Mouse (Mus musculus): ENCODE measurements around the gene Adam19. TPM values are rescaled to one million over a fixed set of nuclear protein-coding genes. Genes with fewer than 3 reads are reported as not detected.

The Adam19 gene
- polyA plus RNA-seq, 1 experiment from 2014 or later = 4.3 TPM

DNA sequence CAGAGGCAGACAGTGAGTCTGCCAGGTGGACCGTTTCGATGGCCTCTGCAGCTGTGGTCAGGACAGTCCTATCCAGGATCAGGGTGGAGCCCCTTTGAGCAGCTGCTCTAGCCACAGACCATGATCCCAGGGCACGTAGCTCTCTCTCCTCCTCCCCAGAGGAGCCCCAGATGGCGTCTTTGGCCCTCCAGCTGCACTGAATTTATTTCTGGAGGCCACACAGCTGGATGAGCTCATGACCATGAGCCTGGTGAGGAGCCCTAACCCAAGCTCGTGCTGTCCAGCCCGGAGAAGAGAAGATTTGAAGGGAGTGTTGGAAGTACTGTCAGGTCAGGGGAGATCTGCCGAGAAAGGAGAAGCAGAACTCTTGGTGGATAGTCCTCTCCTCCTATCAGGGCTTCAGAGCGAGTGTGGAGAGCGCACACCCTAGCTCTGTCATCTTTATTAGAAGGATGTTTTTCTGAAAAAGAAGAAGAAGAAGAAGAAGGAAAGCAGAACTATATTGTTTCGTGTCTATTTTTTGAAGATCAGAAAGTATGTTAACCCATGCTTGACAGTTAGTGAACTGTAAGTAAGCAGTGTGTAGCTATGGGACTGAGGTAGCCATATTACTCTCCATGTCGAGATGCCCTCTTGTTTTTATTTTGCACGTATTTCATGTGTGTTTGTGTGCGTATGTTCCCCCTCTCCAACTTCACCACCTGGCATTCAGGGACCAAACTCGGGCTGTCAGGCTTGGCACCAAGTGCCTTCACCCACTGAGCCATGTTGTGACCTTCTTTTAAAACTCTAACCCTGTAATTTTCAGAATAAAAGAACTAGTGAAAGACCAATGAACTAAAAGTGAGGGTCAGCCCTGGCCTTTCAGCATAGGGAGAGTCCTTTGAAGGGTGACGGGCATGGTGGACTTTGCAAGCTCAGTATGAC, 72.1 kb downstream of the Adam19 start:
- TF ChIP-seq EP300 (optimal IDR thresholded peaks at IDR 0.05) (no peak), CTCF (IDR thresholded peaks at IDR 0.05; ENCODE audit: low read depth) (no peak)
- peak overlapping the region; percentile 45 for H3K27ac ChIP-seq (replicated peaks)
- no peak overlapping the region for H3K9ac ChIP-seq (ENCODE audit: low read length)
- H3K4me2 ChIP-seq (replicated peaks; ENCODE audit: low read depth) = no peak overlapping the region
- H3K9me3 ChIP-seq (ENCODE audit: control insufficient read depth, low read length) = no peaks in the 10 kb centered on the region
- WGBS = 66% methylated on average over 15 of the region's 15 CpGs
- H3K4me3 ChIP-seq (ENCODE audit: low read depth, low read length) = no peak overlapping the region
- peaks cover 3% of the 10 kb centered on the region; the same call in 1 of the 2 replicates for H3K36me3 ChIP-seq (ENCODE audit: control insufficient read depth, insufficient read depth, low read length)
- ATAC-seq (ENCODE audit: low FRiP score, low TSS enrichment) = peak; percentile 82
- H3K27me3 ChIP-seq (ENCODE audit: control insufficient read depth, insufficient read depth, low read length) = no peaks in the 10 kb centered on the region
- DNase-seq (ENCODE audit: low spot score) = no peak
- no peaks in the 10 kb centered on the region for H3K4me1 ChIP-seq (replicated peaks; ENCODE audit: control insufficient read depth, insufficient read depth)

GRCm38 (mm10) chr11:46128548-46128945, 72.8 kb downstream of the Adam19 start:
- Histone ChIP-seq H3K27ac (replicated peaks) (no peak overlapping the region), H3K4me2 (replicated peaks; ENCODE audit: low read depth) (no peak overlapping the region), H3K36me3 (ENCODE audit: control insufficient read depth, insufficient read depth, low read length) (peaks cover 3% of the 10 kb centered on the region; the same call in 1 of the 2 replicates), H3K9ac (ENCODE audit: low read length) (no peak overlapping the region), H3K4me3 (ENCODE audit: low read depth, low read length) (no peak overlapping the region), H3K4me1 (replicated peaks; ENCODE audit: control insufficient read depth, insufficient read depth) (no peaks in the 10 kb centered on the region), H3K27me3 (ENCODE audit: control insufficient read depth, insufficient read depth, low read length) (no peaks in the 10 kb centered on the region), H3K9me3 (ENCODE audit: control insufficient read depth, low read length) (no peaks in the 10 kb centered on the region)
- DNase-seq (ENCODE audit: low spot score) (peak; percentile 57), ATAC-seq (ENCODE audit: low FRiP score, low TSS enrichment) (no peak)
- TF ChIP-seq CTCF (IDR thresholded peaks at IDR 0.05; ENCODE audit: low read depth) = peak; percentile 76
- TF ChIP-seq EP300 (optimal IDR thresholded peaks at IDR 0.05) = no peak
- 72% methylated on average over 9 of the region's 9 CpGs for WGBS

DNA sequence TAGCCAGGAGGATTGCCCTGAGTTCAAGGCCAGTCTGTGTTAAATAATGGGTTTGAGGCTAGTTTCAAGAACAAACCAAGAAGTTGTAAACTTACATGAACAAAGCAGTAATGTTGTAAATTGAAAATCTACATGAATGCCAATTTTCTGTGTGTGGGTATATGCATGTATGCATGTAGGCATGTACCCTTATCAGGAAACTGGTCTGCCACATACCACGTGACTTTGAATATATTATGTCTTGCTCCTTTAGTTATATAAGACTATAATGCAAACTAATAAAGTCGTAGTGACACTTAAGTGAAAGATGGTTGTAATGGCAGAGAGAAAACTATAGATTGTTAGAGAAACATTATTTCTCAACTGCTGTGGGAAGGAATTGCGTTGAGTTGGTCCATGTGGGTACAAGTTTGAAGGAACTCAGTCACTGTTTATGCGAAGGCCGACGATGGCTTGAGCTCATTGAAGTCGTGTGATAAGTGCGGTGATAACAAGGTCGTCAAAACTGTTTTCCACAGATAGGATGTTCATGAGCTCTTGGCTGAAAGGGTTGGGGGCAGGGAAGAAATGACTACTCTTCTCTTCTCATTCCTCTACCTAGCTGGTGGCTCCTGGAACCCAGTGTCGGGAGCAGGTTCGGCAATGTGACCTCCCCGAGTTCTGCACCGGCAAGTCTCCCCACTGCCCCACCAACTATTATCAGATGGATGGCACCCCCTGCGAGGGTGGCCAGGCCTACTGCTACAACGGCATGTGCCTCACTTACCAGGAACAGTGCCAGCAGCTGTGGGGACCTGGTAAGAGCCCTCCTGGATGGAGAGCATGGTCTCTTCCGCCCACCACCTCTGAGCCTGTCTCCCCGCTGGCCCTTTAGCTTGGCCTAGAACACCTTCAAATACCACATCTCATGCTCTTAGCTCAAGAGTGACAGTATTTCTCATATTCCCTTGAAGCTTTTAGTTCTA, 75.5 kb downstream of the Adam19 start:
- peaks cover 6% of the 10 kb centered on the region; the same call in 1 of the 2 replicates for H3K36me3 ChIP-seq (ENCODE audit: control insufficient read depth, insufficient read depth, low read length)
- TF ChIP-seq CTCF (IDR thresholded peaks at IDR 0.05; ENCODE audit: low read depth) (no peak), EP300 (optimal IDR thresholded peaks at IDR 0.05) (no peak)
- no peaks in the 10 kb centered on the region for H3K4me1 ChIP-seq (replicated peaks; ENCODE audit: control insufficient read depth, insufficient read depth)
- no peak overlapping the region for H3K4me3 ChIP-seq (ENCODE audit: low read depth, low read length)
- ATAC-seq (ENCODE audit: low FRiP score, low TSS enrichment) (no peak), DNase-seq (ENCODE audit: low spot score) (no peak)
- H3K4me2 ChIP-seq (replicated peaks; ENCODE audit: low read depth) = no peak overlapping the region
- H3K27me3 ChIP-seq (ENCODE audit: control insufficient read depth, insufficient read depth, low read length) = no peaks in the 10 kb centered on the region
- WGBS = 87% methylated on average over 17 of the region's 17 CpGs
- H3K27ac ChIP-seq (replicated peaks) = no peak overlapping the region
- H3K9ac ChIP-seq (ENCODE audit: low read length) = no peak overlapping the region
- no peaks in the 10 kb centered on the region for H3K9me3 ChIP-seq (ENCODE audit: control insufficient read depth, low read length)

- no peak overlapping the region for H3K27ac ChIP-seq (replicated peaks)
- H3K4me3 ChIP-seq (ENCODE audit: low read depth, low read length) = no peak overlapping the region
- H3K4me2 ChIP-seq (replicated peaks; ENCODE audit: low read depth) = no peak overlapping the region
- no peaks in the 10 kb centered on the region for H3K9me3 ChIP-seq (ENCODE audit: control insufficient read depth, low read length)
- H3K36me3 ChIP-seq (ENCODE audit: control insufficient read depth, insufficient read depth, low read length) = peaks cover 8% of the 10 kb centered on the region; the same call in 1 of the 2 replicates
- H3K4me1 ChIP-seq (replicated peaks; ENCODE audit: control insufficient read depth, insufficient read depth) = no peaks in the 10 kb centered on the region
- H3K9ac ChIP-seq (ENCODE audit: low read length) = no peak overlapping the region
- WGBS = 88% methylated on average over 2 of the region's 2 CpGs
- DNase-seq (ENCODE audit: low spot score) = no peak
- no peak for ATAC-seq (ENCODE audit: low FRiP score, low TSS enrichment)
- TF ChIP-seq CTCF (IDR thresholded peaks at IDR 0.05; ENCODE audit: low read depth) = no peak
- TF ChIP-seq EP300 (optimal IDR thresholded peaks at IDR 0.05) = no peak
- H3K27me3 ChIP-seq (ENCODE audit: control insufficient read depth, insufficient read depth, low read length) = no peaks in the 10 kb centered on the region
These were observed 79.1 kb downstream of the Adam19 start for GRCm38 (mm10) chr11:46134899-46135298.

DNA sequence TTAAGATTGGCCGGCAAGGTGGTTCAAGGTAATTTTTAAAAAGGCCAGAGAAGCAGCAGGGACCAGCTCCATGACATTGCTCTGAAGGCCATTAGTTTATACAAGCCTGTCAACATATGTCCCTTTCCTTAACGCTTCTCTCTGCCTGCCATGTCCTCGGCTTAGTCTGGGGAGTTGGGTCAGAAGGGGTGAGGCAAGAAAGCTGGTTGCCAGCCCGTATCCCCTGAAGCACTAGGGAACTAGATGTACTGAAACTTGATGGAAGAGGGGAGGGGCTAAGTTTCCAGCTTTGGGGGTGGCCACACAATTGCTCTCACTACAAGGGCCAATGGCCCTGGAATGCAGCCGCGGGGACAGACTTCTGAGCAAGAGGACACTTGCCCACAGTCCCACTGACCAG, 87.5 kb downstream of the Adam19 start:
- DNase-seq (ENCODE audit: low spot score) = no peak
- 76% methylated on average over 6 of the region's 6 CpGs for WGBS
- Histone ChIP-seq H3K9me3 (ENCODE audit: control insufficient read depth, low read length) (no peaks in the 10 kb centered on the region), H3K27me3 (ENCODE audit: control insufficient read depth, insufficient read depth, low read length) (no peaks in the 10 kb centered on the region), H3K9ac (ENCODE audit: low read length) (no peak overlapping the region), H3K4me1 (replicated peaks; ENCODE audit: control insufficient read depth, insufficient read depth) (no peaks in the 10 kb centered on the region), H3K4me2 (replicated peaks; ENCODE audit: low read depth) (no peak overlapping the region), H3K4me3 (ENCODE audit: low read depth, low read length) (no peak overlapping the region), H3K36me3 (ENCODE audit: control insufficient read depth, insufficient read depth, low read length) (peaks cover 5% of the 10 kb centered on the region; the same call in 1 of the 2 replicates), H3K27ac (replicated peaks) (no peak overlapping the region)
- TF ChIP-seq CTCF (IDR thresholded peaks at IDR 0.05; ENCODE audit: low read depth) (no peak), EP300 (optimal IDR thresholded peaks at IDR 0.05) (no peak)
- ATAC-seq (ENCODE audit: low FRiP score, low TSS enrichment) = no peak
